Mouse (Mus musculus) heart, embryonic 11.5 days (tissue): ENCODE measurements around the gene Mpp2. TPM values are rescaled to one million over a fixed set of nuclear protein-coding genes. Genes with fewer than 3 reads are reported as not detected.

Experiments used
- ATAC-seq: fragments of 200-750 bp; cut with Nextera tagmentation; replicated peaks from 2 replicates; pipeline ENCODE4 v1.8.0; 2017; ENCODE audit warnings: moderate library complexity; ENCODE audit not compliant: insufficient number of reproducible peaks, low FRiP score, low TSS enrichment
- H3K27ac ChIP-seq: fragments of 300-500 bp; sonication (generic); 2 replicates; pipeline ENCODE4 v1.5.1; 2014; ENCODE audit warnings: mild to moderate bottlenecking, low read depth, low read length
- H3K27me3 ChIP-seq: fragments of 300-500 bp; sonication (generic); 2 replicates; pipeline ENCODE4 v1.6.1; 2014; ENCODE audit warnings: mild to moderate bottlenecking, low read length, mixed read lengths; ENCODE audit not compliant: control insufficient read depth, insufficient read depth
- H3K36me3 ChIP-seq: fragments of 300-500 bp; sonication (generic); 2 replicates; pipeline ENCODE4 v1.6.1; 2014; ENCODE audit warnings: mild to moderate bottlenecking, low read length, moderate library complexity, mixed read lengths; ENCODE audit not compliant: control insufficient read depth, insufficient read depth
- H3K4me1 ChIP-seq: fragments of 300-500 bp; sonication (generic); 2 replicates; pipeline ENCODE4 v1.6.1; 2014; ENCODE audit warnings: low read length; ENCODE audit not compliant: control insufficient read depth, insufficient read depth
- H3K4me2 ChIP-seq: fragments of 300-500 bp; sonication (generic); 2 replicates; pipeline ENCODE4 v1.6.1; 2014; ENCODE audit warnings: mild to moderate bottlenecking, moderate library complexity
- H3K4me3 ChIP-seq: fragments of 300-500 bp; sonication (generic); 2 replicates; pipeline ENCODE4 v1.5.1; 2014; ENCODE audit warnings: low read depth, low read length
- H3K9ac ChIP-seq: fragments of 300-500 bp; sonication (generic); 2 replicates; pipeline ENCODE4 v1.6.1; 2014; ENCODE audit warnings: mild to moderate bottlenecking, low read depth, low read length, moderate library complexity
- H3K9me3 ChIP-seq: fragments of 300-500 bp; sonication (generic); replicated peaks from 2 replicates; pipeline ENCODE4 v1.6.1; 2016; ENCODE audit warnings: low read length; ENCODE audit not compliant: control insufficient read depth
- WGBS: fragments of 180-500 bp; shearing (Covaris S2); extraction: QIAGEN DNeasy Blood & Tissue Kit; methylation state at CpG from one replicate; pipeline ENCODE4 v1.1.7; 2014; ENCODE audit not compliant: insufficient replicate concordance; 5-methylcytosine and 5-hydroxymethylcytosine counted together
- polyA plus RNA-seq: library from polyadenylated mRNA; unstranded; fragments of >200 nt; fragmentation: Nextera tagmentation; extraction: Ambion mirVana; gene quantifications from 2 replicates; pipeline ENCODE4 v1.2.1, GENCODE M21; 2014

The Mpp2 gene
- polyA plus RNA-seq, 1 experiment from 2014 or later = 9.7 TPM

DNA sequence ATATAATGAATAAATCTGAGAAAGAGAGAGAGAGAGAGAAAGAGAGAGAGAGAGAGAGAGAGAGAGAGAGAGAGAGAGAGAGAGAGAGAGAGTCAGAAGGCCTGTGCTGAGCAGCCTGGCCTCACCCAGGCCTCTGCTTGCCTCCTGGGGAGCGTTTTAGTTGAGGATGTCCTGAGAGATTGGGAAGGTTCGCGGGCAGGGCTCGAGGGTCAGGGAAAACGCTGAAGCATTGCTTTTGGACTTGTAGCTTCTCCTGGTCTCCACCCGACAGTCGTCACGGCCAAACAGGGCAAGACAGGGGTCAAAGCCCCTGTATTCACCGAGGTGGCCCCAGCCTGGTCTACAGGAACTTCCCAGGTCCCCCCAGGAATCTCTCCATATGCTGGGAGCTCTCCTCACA, 41.7 kb downstream of the Mpp2 start:
- Histone ChIP-seq H3K9me3 (peaks cover 9% of the 10 kb centered on the region), H3K9ac (no peak overlapping the region), H3K4me2 (no peak overlapping the region), H3K36me3 (no peaks in the 10 kb centered on the region), H3K4me1 (no peaks in the 10 kb centered on the region), H3K27me3 (no peaks in the 10 kb centered on the region), H3K4me3 (no peak overlapping the region), H3K27ac (no peak overlapping the region)
- WGBS = 65% methylated on average over 9 of the region's 9 CpGs
- ATAC-seq = no peak

DNA sequence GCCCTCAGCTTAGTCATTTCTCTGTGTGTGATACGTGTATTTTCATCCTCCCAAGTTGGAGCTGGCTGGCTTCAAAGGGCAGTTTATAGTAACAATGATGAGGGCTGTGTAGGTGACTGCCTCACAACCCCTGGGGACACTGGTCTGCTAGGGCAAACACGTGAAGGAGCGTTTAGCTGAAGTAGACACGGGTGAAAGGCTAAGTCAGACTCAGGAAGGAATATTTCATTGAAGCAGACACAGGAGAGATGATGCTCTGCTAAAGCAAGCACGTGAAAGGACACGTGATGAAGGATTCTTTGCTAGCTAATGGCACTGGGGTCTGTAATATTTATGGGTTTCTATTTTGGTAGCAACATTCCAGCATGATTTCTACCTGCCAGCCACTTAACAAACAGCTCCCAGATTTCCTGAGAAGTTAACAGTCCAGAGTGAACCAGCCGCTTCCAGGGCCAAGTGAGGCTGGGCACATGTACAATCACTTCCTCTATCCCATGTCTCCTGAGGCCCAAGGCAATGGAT, 43.6 kb downstream of the Mpp2 start:
- H3K9me3 ChIP-seq = peaks cover 9% of the 10 kb centered on the region
- no peaks in the 10 kb centered on the region for H3K27me3 ChIP-seq
- no peak overlapping the region for H3K9ac ChIP-seq
- 80% methylated on average over 7 of the region's 7 CpGs for WGBS
- H3K36me3 ChIP-seq = no peaks in the 10 kb centered on the region
- H3K4me3 ChIP-seq = no peak overlapping the region
- H3K27ac ChIP-seq = no peak overlapping the region
- ATAC-seq = no peak
- H3K4me2 ChIP-seq = no peak overlapping the region
- no peaks in the 10 kb centered on the region for H3K4me1 ChIP-seq

DNA sequence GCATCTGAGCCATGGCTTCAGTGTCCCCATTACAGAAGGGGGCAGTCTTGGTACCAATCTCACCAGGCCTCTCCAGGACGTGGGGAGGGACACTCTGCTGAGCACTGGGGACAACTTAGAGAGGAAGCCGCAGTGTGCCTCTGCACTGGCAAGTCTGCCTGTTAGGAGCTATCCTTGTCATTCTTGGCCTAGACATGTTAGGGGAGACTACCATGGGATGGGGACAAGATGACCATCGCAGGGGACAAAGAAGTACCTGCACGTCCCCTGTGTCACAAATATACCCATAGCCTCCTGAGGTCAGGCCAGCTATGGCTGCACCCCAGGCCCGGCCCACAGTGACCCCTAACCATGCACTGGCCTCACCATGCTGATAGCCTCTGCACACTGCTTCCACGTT, 44.9 kb downstream of the Mpp2 start:
- WGBS = 75% methylated on average over 6 of the region's 6 CpGs
- Histone ChIP-seq H3K9me3 (peaks cover 9% of the 10 kb centered on the region), H3K27ac (no peak overlapping the region), H3K9ac (no peak overlapping the region), H3K4me1 (no peaks in the 10 kb centered on the region), H3K27me3 (no peaks in the 10 kb centered on the region), H3K4me2 (no peak overlapping the region), H3K36me3 (no peaks in the 10 kb centered on the region), H3K4me3 (no peak overlapping the region)
- ATAC-seq = no peak

DNA sequence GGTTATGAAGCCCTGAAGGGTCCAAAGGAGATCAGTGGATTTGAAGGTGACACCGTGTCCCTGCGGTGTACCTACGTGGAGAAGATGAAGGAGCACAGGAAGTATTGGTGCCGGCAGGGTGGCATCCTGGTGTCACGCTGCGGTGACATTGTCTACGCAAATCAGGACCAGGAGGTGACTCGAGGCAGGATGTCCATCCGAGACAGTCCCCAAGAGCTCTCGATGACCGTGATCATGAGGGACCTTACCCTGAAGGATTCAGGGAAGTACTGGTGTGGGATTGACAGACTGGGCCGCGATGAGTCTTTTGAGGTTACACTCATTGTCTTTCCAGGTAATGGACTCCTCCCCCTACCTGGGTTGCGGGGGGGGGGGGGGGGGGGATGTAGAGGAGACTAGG, 45.3 kb downstream of the Mpp2 start:
- peaks cover 9% of the 10 kb centered on the region for H3K9me3 ChIP-seq
- no peaks in the 10 kb centered on the region for H3K36me3 ChIP-seq
- H3K27ac ChIP-seq = no peak overlapping the region
- H3K4me1 ChIP-seq = no peaks in the 10 kb centered on the region
- no peaks in the 10 kb centered on the region for H3K27me3 ChIP-seq
- H3K4me3 ChIP-seq = no peak overlapping the region
- H3K4me2 ChIP-seq = no peak overlapping the region
- WGBS = 85% methylated on average over 13 of the region's 14 CpGs
- H3K9ac ChIP-seq = no peak overlapping the region
- no peak for ATAC-seq

DNA sequence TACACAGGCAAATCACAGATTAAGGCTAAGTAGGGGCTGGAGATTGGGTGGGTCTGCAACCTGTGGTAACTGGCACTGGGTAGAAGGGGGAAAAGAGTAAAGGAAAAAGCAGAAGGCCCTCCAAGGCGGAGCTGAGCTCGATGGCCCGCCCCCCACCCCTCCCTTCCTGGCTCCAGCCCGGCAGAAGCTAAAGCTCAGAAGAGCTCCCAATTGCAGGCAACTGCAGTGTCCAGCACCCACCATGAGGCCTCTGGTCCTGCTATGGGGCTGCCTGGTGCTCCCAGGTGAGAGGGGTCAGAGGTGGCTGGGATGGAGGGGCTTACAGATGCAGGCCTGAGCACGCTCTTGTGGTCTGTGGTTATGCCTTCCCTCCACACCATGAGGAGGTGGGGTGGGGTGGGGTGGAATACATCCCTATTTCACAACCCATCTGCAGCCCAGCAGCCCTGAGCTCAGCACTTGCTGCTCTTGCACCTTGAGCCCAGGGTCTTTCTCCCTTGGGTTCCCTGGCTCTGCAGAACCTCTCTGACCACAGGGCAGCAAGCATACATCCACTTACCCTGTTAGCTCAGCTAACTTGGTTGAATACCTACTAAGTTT, 46.9 kb downstream of the Mpp2 start, which contains the start of gene Cd300lg:
Cd300lg (plus strand) TSS at position 160 of the 600 bp plus-strand sequence.
- ATAC-seq = no peak
- Histone ChIP-seq H3K27ac (no peak within 1 kb of the TSS), H3K4me3 (no peak within 1 kb of the TSS), H3K9ac (no peak within 1 kb of the TSS), H3K9me3 (peaks cover 9% of the 10 kb centered on the region), H3K27me3 (0 out of 2 replicates have a peak, but pooled peaks cover 2% of the 10 kb centered on the region), H3K4me2 (no peak within 1 kb of the TSS), H3K36me3 (no peaks in the 10 kb centered on the region), H3K4me1 (no peaks in the 10 kb centered on the region)
- 51% methylated on average over 5 of the region's 5 CpGs for WGBS

DNA sequence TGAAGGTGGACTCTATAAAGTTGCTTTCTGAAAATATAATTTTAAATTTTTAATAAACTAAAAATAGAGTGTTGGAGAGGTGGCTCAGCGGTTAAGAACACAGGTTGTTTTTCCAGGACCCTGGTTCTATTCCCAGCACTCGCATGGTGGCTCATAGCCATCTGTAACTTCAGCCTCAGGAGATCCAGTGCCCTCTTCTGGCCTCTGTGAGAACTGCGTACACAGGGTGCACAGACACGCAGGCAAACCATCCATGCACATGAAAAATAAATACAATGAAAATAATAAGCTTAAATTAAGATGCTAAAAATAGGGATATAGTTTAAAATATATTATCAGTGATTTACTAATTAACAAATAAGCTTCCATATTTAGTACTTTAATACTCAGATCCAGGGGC, 47.7 kb downstream of the Mpp2 start:
- no peak overlapping the region for H3K4me3 ChIP-seq
- H3K9me3 ChIP-seq = peaks cover 4% of the 10 kb centered on the region
- H3K36me3 ChIP-seq = no peaks in the 10 kb centered on the region
- no peak overlapping the region for H3K4me2 ChIP-seq
- 0 out of 2 replicates have a peak, but pooled peaks cover 2% of the 10 kb centered on the region for H3K27me3 ChIP-seq
- WGBS = 67% methylated on average over 4 of the region's 4 CpGs
- no peak overlapping the region for H3K9ac ChIP-seq
- H3K4me1 ChIP-seq = no peaks in the 10 kb centered on the region
- H3K27ac ChIP-seq = no peak overlapping the region
- no peak for ATAC-seq

DNA sequence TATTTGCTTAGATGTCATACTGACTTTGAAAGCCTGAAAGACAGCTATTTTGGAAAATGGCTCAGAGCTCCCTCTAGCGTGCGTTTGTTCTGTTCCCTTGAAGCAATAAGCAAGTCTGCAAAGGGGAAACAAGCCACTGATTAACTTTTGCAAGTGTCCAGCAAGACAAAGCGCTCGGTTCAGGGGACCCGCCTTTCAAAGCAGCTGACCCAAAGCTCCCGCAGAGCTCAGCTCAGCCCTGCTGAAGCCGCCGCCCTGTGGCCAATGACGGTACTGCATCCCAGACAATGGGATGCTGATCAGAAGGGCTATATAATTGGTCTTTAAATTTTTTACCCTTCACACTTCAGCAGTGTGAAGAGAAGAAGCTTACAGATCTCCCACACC, 48.2 kb downstream of the Mpp2 start:
- under 1% methylated on average over 9 of the region's 9 CpGs for WGBS
- Histone ChIP-seq H3K27me3 (0 out of 2 replicates have a peak, but pooled peaks cover 2% of the 10 kb centered on the region), H3K27ac (no peak overlapping the region), H3K4me3 (no peak overlapping the region), H3K36me3 (no peaks in the 10 kb centered on the region), H3K9me3 (no peaks in the 10 kb centered on the region), H3K9ac (no peak overlapping the region), H3K4me1 (no peaks in the 10 kb centered on the region), H3K4me2 (no peak overlapping the region)
- ATAC-seq = peak; percentile 51; the same call in 1 of the 2 replicates

DNA sequence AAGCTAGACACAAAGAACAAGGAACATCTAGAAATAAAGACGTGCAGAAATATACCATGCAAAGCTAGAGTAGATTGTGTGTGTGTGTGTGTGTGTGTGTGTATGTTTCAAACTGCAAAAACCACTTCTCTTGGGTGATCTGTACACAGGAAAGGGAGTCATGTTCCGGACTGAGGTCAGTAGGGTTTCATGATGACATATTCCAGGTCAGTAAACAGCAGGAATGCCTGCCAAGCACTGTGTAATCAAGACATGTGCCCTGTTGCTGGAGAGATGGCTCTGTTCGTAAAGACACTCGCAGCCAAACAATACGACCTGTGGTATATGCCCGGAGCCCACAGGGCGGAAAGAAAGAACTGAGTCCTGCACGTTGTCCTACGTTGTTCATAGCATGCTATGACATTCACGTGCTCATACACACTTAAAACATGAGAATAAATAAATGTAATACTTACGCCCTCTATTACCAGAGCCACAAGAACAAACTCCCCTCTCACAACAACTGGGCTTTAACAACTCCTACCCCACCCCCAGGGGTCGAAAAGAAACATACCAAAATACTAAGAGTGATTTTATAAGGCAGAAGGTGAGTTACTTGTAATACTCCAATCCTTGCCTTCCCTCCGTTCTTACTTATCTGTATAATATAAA, 48.7 kb downstream of the Mpp2 start:
- no peaks in the 10 kb centered on the region for H3K4me1 ChIP-seq
- H3K9me3 ChIP-seq = no peaks in the 10 kb centered on the region
- H3K27ac ChIP-seq = no peak overlapping the region
- H3K4me2 ChIP-seq = no peak overlapping the region
- no peak overlapping the region for H3K9ac ChIP-seq
- 68% methylated on average over 13 of the region's 13 CpGs for WGBS
- 0 out of 2 replicates have a peak, but pooled peaks cover 2% of the 10 kb centered on the region for H3K27me3 ChIP-seq
- ATAC-seq = no peak
- H3K36me3 ChIP-seq = no peaks in the 10 kb centered on the region
- H3K4me3 ChIP-seq = no peak overlapping the region
